Mouse (Mus musculus) urinary bladder, postnatal 36 days (tissue): ENCODE measurements around the gene Fam19a3.
"Not testable (repeated sequence)": the region's sequence is repeated elsewhere in the genome, so short reads cannot be mapped to it uniquely, and the experiment has no call there.

Experiments used
- DNase-seq, 2 experiments: peaks; one replicate each; pipeline ENCODE4 v3.0.0; 2022; ENCODE audit warnings: low spot score in 2 of 2, mixed read lengths in 1 of 2

Gene Fam19a3

DNA sequence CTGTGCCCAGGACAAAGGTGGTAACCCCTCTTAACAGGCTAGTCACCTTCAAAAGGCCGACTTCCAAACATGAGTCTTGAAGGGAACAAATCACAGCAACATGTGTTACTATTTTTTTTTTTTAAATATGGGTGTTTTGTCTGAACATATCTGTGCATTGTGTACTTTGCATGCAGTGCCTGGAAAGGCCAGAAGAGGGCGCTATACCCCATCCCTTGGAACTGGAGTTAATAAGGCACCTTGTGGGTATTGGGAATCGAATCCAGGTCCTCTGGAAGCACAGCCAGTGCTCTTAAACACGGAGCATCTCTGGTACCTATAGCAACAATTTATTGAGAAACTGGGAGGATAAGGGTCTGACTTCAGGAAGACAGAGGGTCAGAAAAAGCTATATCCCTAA is 16.6 kb downstream of the Fam19a3 start:
- DNase-seq, result no peak

DNA sequence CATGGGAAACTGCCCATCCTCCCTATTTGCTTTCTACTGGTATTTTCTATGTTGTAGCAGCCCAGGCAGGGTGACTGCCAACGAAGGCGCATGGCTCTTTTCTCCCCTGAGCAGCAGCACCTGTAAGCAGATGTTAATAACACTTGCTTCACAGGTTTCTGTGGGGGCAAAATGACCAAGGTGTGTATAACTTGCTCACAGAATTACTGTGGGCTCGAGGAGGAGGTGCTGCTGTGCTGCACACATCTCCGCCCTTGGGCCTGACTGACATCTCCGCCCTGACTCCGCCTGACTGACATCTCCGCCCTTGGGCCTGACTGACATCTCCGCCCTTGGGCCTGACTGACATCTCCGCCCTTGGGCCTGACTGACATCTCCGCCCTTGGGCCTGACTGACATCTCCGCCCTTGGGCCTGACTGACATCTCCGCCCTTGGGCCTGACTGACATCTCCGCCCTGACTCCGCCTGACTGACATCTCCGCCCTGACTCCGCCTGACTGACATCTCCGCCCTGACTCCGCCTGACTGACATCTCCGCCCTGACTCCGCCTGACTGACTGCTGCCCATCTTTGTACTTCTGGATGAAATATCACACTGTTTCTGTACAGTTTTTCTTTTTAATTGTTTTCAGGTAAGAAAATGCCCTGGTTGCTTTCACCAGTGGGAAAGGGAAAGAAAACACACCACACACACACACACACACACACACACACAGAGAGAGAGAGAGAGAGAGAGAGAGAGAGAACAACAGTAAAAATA is 19.4 kb downstream of the Fam19a3 start:
- DNase-seq, result not testable (repeated sequence)

DNA sequence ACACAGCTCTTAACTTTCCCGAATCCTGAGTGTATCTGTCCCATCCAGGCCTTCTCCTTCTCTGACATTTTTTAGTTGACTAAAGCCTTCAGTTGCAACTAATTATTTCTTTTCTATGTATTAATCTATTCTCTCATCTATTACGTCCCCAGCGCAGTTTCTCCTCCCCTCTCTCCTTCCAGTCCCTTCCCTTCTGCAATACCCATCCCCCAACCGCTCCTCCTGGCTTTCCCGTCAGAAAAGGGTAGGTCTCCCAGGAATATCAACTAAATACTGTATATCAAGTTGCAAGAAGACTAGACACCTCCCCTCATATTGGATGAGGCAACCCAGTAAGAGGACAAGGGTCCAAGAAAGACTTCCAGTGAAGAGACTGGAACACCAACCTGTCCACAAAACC is 22.8 kb downstream of the Fam19a3 start:
- DNase-seq, result no peak

DNA sequence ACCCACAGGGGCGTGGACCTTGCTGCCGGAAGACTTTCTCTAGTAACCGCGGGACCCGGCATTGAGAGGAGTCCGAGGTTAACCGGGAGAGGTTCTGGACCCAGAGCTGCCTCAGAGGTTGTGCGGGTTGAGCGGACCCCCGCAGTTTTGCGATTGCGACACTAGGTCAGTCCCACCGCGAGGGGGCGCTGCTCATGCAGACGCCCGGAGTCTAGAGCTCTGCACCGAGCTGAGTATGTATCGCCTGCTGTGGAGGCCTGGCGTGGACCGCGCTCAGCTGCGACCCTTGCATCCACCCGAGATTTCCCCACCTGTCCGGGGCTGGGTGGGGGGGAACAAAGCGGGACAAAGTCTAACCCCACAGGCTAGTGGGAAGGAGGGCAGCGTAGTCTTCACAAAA is 23.2 kb downstream of the Fam19a3 start:
- peak; percentile 33 to 66 for DNase-seq

DNA sequence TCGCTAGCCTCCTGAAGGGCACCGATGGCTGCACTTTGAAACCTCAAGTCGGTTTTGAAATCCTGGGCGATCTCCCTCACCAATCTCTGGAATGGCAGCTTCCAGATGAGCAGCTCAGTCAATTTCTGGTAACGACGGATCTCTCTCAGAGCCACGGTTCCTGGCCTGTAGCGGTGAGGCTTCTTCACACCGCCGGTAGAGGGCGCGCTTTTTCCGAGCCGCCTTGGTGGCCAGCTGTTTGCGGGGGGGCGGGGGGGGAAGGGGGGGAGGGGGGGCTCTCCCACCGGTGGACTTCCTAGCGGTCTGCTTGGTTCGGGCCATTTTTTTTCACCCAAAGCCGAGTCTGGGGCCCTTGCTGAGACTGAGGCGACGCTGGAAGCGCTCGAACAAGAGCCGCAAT is 28.8 kb downstream of the Fam19a3 start:
- DNase-seq, result not testable (repeated sequence)

DNA sequence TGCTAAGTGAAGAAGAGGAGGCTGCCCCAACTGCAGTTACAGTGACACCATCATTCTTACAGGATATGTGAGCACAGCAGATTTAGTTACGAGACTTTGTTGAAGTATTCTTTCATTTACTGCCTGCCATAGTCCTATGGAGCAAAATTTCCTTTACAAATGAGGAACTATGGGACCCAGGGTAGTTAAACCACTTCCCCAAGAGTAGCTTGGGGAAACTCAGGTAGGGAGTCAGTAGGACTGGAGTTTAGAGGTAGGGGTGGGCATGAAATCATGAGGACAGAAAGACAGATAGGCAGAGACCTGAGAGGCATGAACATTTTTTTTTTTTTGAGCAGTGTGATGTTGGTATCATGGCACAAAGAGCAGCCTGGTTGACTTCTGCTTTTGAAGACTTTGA is 37.8 kb downstream of the Fam19a3 start:
- no peak for DNase-seq

DNA sequence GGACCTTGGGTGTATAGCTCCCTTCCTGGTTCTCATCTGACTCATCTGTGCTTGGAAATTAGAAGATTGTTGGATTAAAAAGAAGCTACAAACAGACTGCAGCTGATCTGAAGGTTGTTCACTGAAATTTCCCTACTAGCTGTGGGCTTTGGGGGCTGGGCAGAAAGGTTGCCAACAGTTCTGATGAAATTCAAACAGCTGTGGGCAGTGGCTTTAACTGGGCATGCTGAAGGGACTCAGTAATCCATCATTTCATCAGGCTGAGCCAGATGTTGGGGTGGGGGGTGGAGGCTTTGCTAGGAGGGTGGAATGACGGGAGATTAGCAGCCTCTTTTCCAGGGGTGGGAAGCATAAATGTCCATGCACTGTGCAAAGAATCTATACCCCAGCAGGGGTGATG is 38.5 kb downstream of the Fam19a3 start:
- DNase-seq, result no peak

DNA sequence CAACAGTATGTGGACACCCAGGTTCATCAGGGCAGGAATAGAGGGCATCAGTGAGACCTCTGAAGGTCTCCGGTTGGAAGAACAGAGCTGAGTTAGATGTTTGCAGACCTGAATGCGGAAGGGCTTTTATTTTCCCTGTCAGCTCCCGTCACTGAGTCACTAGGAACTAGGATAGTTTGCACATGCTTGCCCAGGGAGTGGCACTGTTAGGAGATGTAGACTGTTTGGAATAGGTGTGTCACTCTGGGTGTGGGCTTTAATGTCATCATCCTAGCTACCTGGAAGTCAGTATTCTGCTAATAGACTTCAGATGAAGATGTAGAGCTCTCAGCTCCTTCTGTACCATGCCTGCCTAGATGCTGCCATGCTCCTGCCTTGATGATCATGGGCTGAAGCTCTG is 39.7 kb downstream of the Fam19a3 start:
- DNase-seq, result no peak

DNA sequence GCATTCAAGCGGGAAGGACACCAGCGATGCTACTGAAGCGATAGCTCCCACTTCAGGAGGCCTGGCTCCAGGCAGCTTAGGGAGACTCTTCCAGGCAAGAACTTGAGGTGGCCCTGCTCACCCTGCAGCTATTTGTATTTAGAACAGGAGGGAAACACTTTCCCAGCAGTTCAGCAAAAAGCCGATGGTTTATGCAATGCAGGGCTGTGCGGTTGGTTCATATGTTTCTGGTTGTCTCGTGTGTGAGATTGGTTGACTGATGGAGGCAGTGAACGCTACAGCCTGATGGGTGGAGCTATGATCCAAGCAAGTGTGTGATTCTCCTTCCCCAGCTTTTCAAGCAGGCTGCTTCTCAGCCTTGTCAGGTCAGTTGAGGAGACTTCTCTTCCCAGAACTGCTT is 47.0 kb downstream of the Fam19a3 start:
- no peak for DNase-seq

DNA sequence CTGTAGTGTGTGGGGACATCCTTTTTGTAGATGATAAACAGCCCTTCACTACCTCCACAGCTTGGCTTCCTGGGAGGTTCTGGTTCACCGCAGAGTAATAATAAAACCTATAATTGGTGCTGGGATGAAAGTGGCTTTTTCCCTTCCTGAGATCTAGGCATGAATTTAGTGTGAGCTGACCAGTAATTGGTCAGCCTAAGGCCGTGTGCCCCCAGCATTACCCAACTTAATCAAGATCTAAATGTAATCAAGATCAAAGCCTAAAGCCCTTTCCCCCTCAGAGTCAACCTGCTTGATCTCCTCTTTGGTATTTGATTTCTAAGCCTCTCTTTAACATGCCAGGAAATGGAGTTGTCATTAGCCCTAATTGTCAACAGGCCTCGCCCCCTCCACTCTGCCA is 48.7 kb downstream of the Fam19a3 start:
- no peak for DNase-seq

DNA sequence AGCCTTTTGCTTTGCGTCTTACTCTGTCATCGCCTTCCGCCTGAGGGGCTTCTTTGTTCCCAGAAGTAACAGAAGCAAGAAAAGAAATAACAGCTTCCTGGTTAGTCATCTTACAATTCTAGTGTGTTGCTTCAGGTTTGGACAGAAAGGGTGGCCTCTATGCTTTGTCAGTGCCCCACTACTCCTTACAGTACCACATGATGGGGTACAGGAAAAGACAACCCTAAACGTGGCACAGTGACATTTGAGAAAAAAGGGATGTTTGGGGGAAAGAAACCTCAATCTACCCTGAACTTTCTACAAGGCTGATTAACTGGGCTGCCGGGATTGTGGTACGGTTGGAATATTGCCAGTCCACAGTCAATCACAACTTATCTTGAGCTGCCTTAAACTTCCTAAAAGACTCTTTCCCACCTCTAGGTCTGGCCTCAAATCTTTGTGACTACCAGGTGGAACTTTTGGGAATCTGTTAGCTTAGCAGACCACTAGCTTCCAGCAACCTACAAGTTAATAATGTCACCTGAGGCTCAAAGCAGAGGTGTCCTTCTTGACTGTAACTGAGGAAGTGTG is 52.3 kb downstream of the Fam19a3 start:
- DNase-seq, result no peak
